Comparison of ENCODE assay signal across 12 mouse cellular contexts in genomic region chr5:96333963-96334362, GRCm38 (mm10). TPM values are rescaled to one million over a fixed set of nuclear protein-coding genes. Genes with fewer than 3 reads are reported as not detected.
DNase-seq lines count a peak whose midpoint lies in the region; ATAC-seq and TF ChIP-seq lines count a peak whose summit lies in the region.
"Had no signal": no experiment of that assay in that cellular context is flagged by ENCODE, and none has a peak within 500 bp of the region (broad histone marks: within the 10 kb centered on the region; RNA-seq: fewer than 3 reads in every experiment).

No protein-coding gene starts in this region.

- H3K4me3 ChIP-seq in heart, postnatal 0 days (ENCODE audit: low read depth, low read length), result no peak overlapping the region
- H3K4me3 ChIP-seq in lung, postnatal 0 days (ENCODE audit: low read depth, low read length), result no peak overlapping the region
- no peak overlapping the region for H3K4me3 ChIP-seq in lung, adult 2 months (replicated peaks; ENCODE audit: extremely low read depth, low read depth, low read length)
- H3K4me3 ChIP-seq: embryonic facial prominence, embryonic 12.5 days; heart, embryonic 13.5 days; limb, embryonic 15.5 days; neural tube, embryonic 12.5 days had no signal

- no peak overlapping the region for H3K9ac ChIP-seq in heart, postnatal 0 days (replicated peaks; ENCODE audit: low read depth, low read length)
- no peak overlapping the region for H3K9ac ChIP-seq in lung, postnatal 0 days (replicated peaks; ENCODE audit: low read depth)
- H3K9ac ChIP-seq: embryonic facial prominence, embryonic 12.5 days; heart, embryonic 13.5 days; limb, embryonic 15.5 days; neural tube, embryonic 12.5 days had no signal

- TF ChIP-seq EP300 in heart, postnatal 0 days (IDR thresholded peaks at IDR 0.05; ENCODE audit: low read depth), result no peak
- no peak for TF ChIP-seq EP300 in lung, postnatal 0 days (IDR thresholded peaks at IDR 0.05)

- no peak for TF ChIP-seq POLR2A in lung, adult 2 months (IDR thresholded peaks at IDR 0.05; ENCODE audit: borderline replicate concordance, extremely low read depth, low read depth, low read length)

- no peak overlapping the region for H3K27ac ChIP-seq in heart, postnatal 0 days (ENCODE audit: low read depth)
- H3K27ac ChIP-seq in lung, postnatal 0 days (ENCODE audit: low read length), result no peak overlapping the region
- H3K27ac ChIP-seq: embryonic facial prominence, embryonic 12.5 days; heart, embryonic 13.5 days; limb, embryonic 15.5 days; neural tube, embryonic 12.5 days had no signal

- 61% methylated on average over 3 of the region's 3 CpGs for WGBS in heart, postnatal 0 days
- 63% methylated on average over 3 of the region's 3 CpGs for WGBS in lung, postnatal 0 days
- WGBS in lung, adult 2 months, result 63% methylated on average over 3 of the region's 3 CpGs

- H3K9me3 ChIP-seq in heart, postnatal 0 days (replicated peaks; ENCODE audit: control insufficient read depth, low read length), result 0 out of 2 replicates have a peak, but pooled peaks cover 4% of the 10 kb centered on the region
- H3K9me3 ChIP-seq in lung, postnatal 0 days (ENCODE audit: low read length), result no peaks in the 10 kb centered on the region
- H3K9me3 ChIP-seq: embryonic facial prominence, embryonic 12.5 days; heart, embryonic 13.5 days; limb, embryonic 15.5 days; neural tube, embryonic 12.5 days had no signal

- TF ChIP-seq CTCF in heart, postnatal 0 days (IDR thresholded peaks at IDR 0.05; ENCODE audit: low read depth), result peak; percentile 63
- TF ChIP-seq CTCF in lung, postnatal 0 days (IDR thresholded peaks at IDR 0.05), result peak; percentile 73
- TF ChIP-seq CTCF in lung, adult 2 months (IDR thresholded peaks at IDR 0.05; ENCODE audit: insufficient read depth, low read length), result no peak

- no peaks in the 10 kb centered on the region for H3K4me1 ChIP-seq in heart, postnatal 0 days (ENCODE audit: control insufficient read depth, insufficient read depth)
- H3K4me1 ChIP-seq in lung, postnatal 0 days (ENCODE audit: insufficient read depth, low read depth, low read length), result no peaks in the 10 kb centered on the region
- H3K4me1 ChIP-seq in lung, adult 2 months (ENCODE audit: control insufficient read depth, insufficient read depth, low read length), result no peaks in the 10 kb centered on the region
- H3K4me1 ChIP-seq: embryonic facial prominence, embryonic 12.5 days; heart, embryonic 13.5 days; neural tube, embryonic 12.5 days had no signal

- no peak overlapping the region for H3K4me2 ChIP-seq in heart, postnatal 0 days (ENCODE audit: low read depth, low read length)
- no peak overlapping the region for H3K4me2 ChIP-seq in lung, postnatal 0 days (replicated peaks; ENCODE audit: low read depth, low read length)
- H3K4me2 ChIP-seq: embryonic facial prominence, embryonic 12.5 days; heart, embryonic 13.5 days; limb, embryonic 15.5 days; neural tube, embryonic 12.5 days had no signal

- H3K36me3 ChIP-seq in heart, postnatal 0 days (replicated peaks; ENCODE audit: control insufficient read depth, insufficient read depth, low read length), result no peaks in the 10 kb centered on the region
- no peaks in the 10 kb centered on the region for H3K36me3 ChIP-seq in lung, postnatal 0 days (ENCODE audit: insufficient read depth, low read length)
- H3K36me3 ChIP-seq: embryonic facial prominence, embryonic 12.5 days; heart, embryonic 13.5 days; limb, embryonic 15.5 days; neural tube, embryonic 12.5 days had no signal

- DNase-seq in heart, postnatal 0 days (ENCODE audit: low spot score), result no peak
- DNase-seq in heart, postnatal 4 days, result no peak
- DNase-seq in lung, postnatal 0 days (ENCODE audit: low spot score), result peak; percentile 39
- DNase-seq in lung, adult 2 months, result no peak
- peak; percentile 74 for DNase-seq in embryo, embryonic 10.5 days (ENCODE audit: low spot score)
- DNase-seq in retina, postnatal 7 days (ENCODE audit: low read depth, low spot score), result peak; percentile 29
- DNase-seq in urinary bladder, postnatal 10 days (ENCODE audit: low spot score), result no peak

- ATAC-seq in heart, postnatal 0 days (ENCODE audit: insufficient read depth, low read depth), result no peak
- ATAC-seq in lung, postnatal 0 days, result no peak
- ATAC-seq in granulocyte monocyte progenitor cell, adult 5-6 weeks (replicated peaks; ENCODE audit: poor library complexity, severe bottlenecking), result no peak

- H3K27me3 ChIP-seq in heart, postnatal 0 days (ENCODE audit: control insufficient read depth, insufficient read depth, low read length), result no peaks in the 10 kb centered on the region
- no peaks in the 10 kb centered on the region for H3K27me3 ChIP-seq in lung, postnatal 0 days (replicated peaks; ENCODE audit: insufficient read depth, low read length)
- H3K27me3 ChIP-seq: embryonic facial prominence, embryonic 12.5 days; heart, embryonic 13.5 days; limb, embryonic 15.5 days; neural tube, embryonic 12.5 days had no signal

RNA-seq across cellular contexts. Expression of gene Fras1, which starts 39.8 kb away (rescaled TPM):
- total RNA-seq in heart, postnatal 0 days (2014; rRNA removed; ENCODE audit: low replicate concordance), result 16.8 and 43.0 TPM in 2 replicates
- 4.0 and 4.8 TPM in 2 replicates for polyA plus RNA-seq in heart, postnatal 0 days (2015; fragmentation: Nextera tagmentation; extraction: Ambion mirVana)
- total RNA-seq in heart, postnatal 4 days (2021), result 10 to 100 TPM; 20.9 to 27.2 TPM
- 8.0 and 8.6 TPM in 2 replicates for polyA plus RNA-seq in lung, postnatal 0 days (2015; fragmentation: Nextera tagmentation; extraction: Ambion mirVana)
- 2.0 and 2.2 TPM in 2 replicates for polyA plus RNA-seq in lung, adult 2 months (2012; rRNA removed)
- not detected in 2 replicates for total RNA-seq in granulocyte monocyte progenitor cell, adult 5-6 weeks (2014; fragmentation: Nextera tagmentation)
- total RNA-seq in granulocyte monocyte progenitor cell, adult 5-6 weeks (2017), result not detected in 2 replicates

Comparison
In these comparisons a context has a peak if more than half of its experiments do, and no peak if none do; other contexts are left out.
1. DNase-seq: peak in lung, postnatal 0 days (single experiment), embryo, embryonic 10.5 days (single experiment) and retina, postnatal 7 days (single experiment); none in heart, postnatal 0 days (single experiment), heart, postnatal 4 days (single experiment), lung, adult 2 months (single experiment) and urinary bladder, postnatal 10 days (single experiment).
2. RNA of gene Fras1, which starts 39.8 kb away (total RNA-seq): 16.8 to 43.0 TPM in heart, postnatal 0 days and 20.9 to 27.2 TPM in heart, postnatal 4 days; not detected in granulocyte monocyte progenitor cell, adult 5-6 weeks; every median in the first group is over 10 times any median in the second.